Mouse (Mus musculus) NIH3T3 (cell line): ENCODE data around the gene Armc12.

Experiments used
- DNase-seq: peaks from one replicate; pipeline ENCODE4 v3.0.0-alpha.2; 2012; ENCODE audit warnings: low read depth

Gene Armc12

GRCm38 (mm10) chr17:28530506-28530905 lies at the start of gene Armc12:
TSS of gene Armc12 (plus strand) at chr17:28530806.
- DNase-seq, result no peak

- DNase-seq, result peak; percentile 63
Measured at GRCm38 (mm10) chr17:28484704-28485445, 45.7 kb upstream of the Armc12 start.

GRCm38 (mm10) chr17:28485446-28485948 lies 45.1 kb upstream of the Armc12 start:
- DNase-seq, result peak; percentile 73

GRCm38 (mm10) chr17:28485977-28486400 lies 44.6 kb upstream of the Armc12 start:
- DNase-seq, result peak; percentile 99

- DNase-seq, result no peak
Measured at GRCm38 (mm10) chr17:28486720-28487119, 43.9 kb upstream of the Armc12 start.

- no peak for DNase-seq
Measured at GRCm38 (mm10) chr17:28487584-28488257, 42.9 kb upstream of the Armc12 start.

- DNase-seq, result no peak
Measured at GRCm38 (mm10) chr17:28488258-28489013, 42.2 kb upstream of the Armc12 start.

GRCm38 (mm10) chr17:28491035-28491770 lies 39.4 kb upstream of the Armc12 start:
- DNase-seq, result no peak

- no peak for DNase-seq
Measured at GRCm38 (mm10) chr17:28495832-28496231, 34.8 kb upstream of the Armc12 start.

- DNase-seq, result no peak
Measured at GRCm38 (mm10) chr17:28499190-28499589, 31.4 kb upstream of the Armc12 start.

- DNase-seq, result no peak
Measured at GRCm38 (mm10) chr17:28500465-28500864, 30.1 kb upstream of the Armc12 start.

GRCm38 (mm10) chr17:28502196-28502821 lies 28.3 kb upstream of the Armc12 start:
- DNase-seq, result peak; percentile 49

GRCm38 (mm10) chr17:28504182-28504581 lies 26.4 kb upstream of the Armc12 start:
- DNase-seq, result no peak

GRCm38 (mm10) chr17:28505591-28505990 lies 25.0 kb upstream of the Armc12 start:
- DNase-seq, result no peak

GRCm38 (mm10) chr17:28506895-28507294 lies 23.7 kb upstream of the Armc12 start:
- DNase-seq, result no peak

- no peak for DNase-seq
Measured at GRCm38 (mm10) chr17:28507496-28507895, 23.1 kb upstream of the Armc12 start.

- no peak for DNase-seq
Measured at GRCm38 (mm10) chr17:28510445-28511342, 19.9 kb upstream of the Armc12 start.

- DNase-seq, result no peak
Measured at GRCm38 (mm10) chr17:28511616-28512541, 18.7 kb upstream of the Armc12 start.

- DNase-seq, result peak; percentile 38
Measured at GRCm38 (mm10) chr17:28512696-28513095, 17.9 kb upstream of the Armc12 start.
